Mouse (Mus musculus) cerebellum, postnatal 25 days (tissue): Measurements from ENCODE around the gene Gm10799.
"Not testable (repeated sequence)": the region's sequence is repeated elsewhere in the genome, so short reads cannot be mapped to it uniquely, and the experiment has no call there.

Source experiments
- DNase-seq, 2 experiments: peaks; one replicate each; pipeline ENCODE4 v3.0.0; 2021; ENCODE audit warnings: mixed read lengths in 2 of 2

Gm10799 gene

GRCm38 (mm10) chr2:104065526-104065925 lies 2.8 kb downstream of the Gm10799 start, which contains the start of gene Gm10912:
Gene Gm10912 (plus strand): TSS chr2:104065826.
- DNase-seq, result not testable (repeated sequence)

DNA sequence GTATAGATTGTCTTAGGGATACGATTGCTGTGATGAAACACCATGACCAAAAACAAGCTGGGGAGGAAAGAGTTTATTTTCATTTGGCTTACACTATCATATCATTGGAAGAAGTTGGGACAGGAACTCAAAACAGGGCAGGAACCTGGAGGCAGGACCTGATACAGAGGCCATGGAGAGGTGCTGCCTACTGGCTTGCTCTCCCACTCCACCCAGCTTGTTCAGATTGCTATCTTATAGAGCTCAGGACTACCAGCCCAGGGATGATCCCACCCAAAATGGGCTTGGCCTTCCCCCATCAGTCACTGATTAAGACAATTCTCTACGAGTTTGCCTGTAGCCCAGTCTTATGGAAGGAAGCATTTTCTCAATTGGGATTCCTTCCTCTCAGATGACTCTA lies 4.2 kb downstream of the Gm10799 start:
- DNase-seq, result no peak

- no peak for DNase-seq
Observed at GRCm38 (mm10) chr2:104062665-104063064, 5.7 kb downstream of the Gm10799 start.

DNA sequence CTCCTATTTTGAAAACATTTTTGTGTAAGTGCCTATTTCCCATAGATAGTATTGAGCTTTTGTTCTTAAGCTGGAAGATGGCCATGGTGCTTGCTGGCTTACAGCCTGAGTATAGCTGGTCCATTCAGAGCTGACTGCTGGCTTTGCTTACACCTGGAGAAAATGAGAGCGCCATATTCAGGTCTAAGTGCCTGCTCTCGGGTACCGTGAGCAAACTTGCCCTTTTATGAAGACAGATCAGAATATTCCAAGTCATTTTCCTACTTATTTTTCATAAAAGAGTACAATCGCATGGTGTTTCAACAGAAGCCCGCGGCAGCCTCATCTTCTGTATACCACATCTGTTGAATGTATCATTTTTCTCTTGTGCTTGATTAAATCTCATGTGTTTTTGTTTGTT lies 7.4 kb downstream of the Gm10799 start:
- DNase-seq, result no peak

- no peak for DNase-seq
Observed at GRCm38 (mm10) chr2:104059786-104060185, 8.6 kb downstream of the Gm10799 start.

DNA sequence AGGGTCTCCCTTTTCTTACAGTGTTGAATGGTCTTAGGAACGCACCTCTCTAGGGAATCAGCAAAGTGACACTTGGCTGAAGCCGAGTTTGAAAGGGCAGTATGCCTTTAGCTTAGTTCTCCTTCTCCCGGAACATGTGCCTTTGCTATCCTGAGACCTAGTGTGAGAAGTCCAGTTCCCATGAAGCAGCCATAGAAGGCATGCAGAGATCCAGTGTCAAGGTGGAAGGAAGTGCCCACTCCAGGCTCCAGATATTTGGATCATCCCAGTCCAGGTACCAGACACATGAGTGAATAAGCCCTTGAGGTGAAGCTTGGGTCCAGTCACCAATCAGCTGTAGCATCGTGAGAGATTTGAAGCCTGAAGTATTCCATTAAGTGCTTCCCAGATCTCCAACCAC lies 9.4 kb downstream of the Gm10799 start:
- no peak for DNase-seq

DNA sequence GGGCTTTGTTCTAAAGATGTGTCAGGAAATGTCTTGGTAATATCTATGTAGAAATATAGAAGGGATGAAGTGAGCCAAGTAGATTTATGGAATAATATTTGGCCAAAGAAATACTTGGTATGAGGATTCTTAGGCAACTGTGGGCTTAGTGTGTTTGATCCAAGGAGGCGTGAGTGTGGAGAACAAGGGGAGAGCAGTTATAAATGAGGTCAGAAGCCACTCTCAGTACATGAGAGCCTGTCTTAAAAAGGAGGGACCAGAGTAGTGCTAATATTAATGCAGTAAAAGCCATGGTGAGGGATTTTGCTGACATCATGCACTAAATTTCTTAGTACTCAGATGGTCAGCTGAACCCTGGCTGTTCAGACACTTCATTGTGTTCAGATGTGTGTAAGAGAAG lies 10.0 kb downstream of the Gm10799 start:
- DNase-seq, result no peak

DNA sequence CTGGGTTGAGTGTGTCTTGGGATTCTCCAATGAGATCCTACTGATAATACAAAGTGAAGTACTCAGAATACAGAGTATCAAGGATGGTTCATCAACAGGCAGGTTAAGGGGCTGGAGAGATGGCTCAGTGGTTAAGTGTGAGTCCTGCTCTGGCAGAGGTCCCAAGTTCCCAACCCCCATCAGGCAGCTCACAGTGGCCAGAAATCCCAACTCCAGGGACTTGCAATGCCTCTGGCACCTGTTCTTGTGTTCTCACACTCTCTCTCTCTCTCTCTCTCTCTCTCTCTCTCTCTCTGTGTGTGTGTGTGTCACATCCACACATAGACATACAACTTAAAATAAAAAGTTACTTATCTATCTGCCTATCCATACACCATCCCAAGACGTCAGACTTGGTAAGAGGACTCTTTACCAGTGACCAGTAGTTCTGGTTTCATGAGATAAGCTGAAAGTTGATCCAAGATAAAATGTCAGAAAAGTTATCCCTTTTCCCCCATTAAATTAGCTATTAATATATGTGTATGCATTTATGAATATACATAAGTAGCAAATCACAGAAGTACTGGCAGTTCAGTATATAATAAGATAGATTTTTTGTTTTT lies 23.8 kb downstream of the Gm10799 start:
- no peak for DNase-seq

- no peak for DNase-seq
Observed at GRCm38 (mm10) chr2:104043624-104044478, 24.5 kb downstream of the Gm10799 start.

GRCm38 (mm10) chr2:104042766-104043165 lies 25.6 kb downstream of the Gm10799 start:
- no peak for DNase-seq

- no peak for DNase-seq
Observed at GRCm38 (mm10) chr2:104041632-104042031, 26.7 kb downstream of the Gm10799 start.

DNA sequence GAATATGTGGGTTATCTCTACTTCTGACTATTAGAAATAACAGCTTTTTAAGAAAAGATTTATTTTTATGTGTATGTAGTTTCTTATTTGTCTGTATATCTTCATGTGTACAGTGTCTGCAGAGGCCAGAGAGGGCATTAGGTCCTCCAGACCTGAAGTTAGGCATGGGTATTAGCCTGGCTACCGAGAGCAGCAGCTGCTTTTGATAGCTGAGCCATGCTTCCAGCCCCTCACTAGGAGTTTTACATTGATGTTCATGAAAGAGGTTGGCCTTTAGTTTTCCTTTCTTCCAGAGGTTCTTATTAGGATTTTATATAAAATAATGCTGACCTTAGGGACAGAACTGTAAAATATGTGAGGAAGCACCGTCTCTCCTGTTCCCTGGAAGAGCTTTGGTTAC lies 30.1 kb downstream of the Gm10799 start:
- DNase-seq, result no peak

GRCm38 (mm10) chr2:104036316-104036715 lies 32.0 kb downstream of the Gm10799 start:
- DNase-seq, result no peak

DNA sequence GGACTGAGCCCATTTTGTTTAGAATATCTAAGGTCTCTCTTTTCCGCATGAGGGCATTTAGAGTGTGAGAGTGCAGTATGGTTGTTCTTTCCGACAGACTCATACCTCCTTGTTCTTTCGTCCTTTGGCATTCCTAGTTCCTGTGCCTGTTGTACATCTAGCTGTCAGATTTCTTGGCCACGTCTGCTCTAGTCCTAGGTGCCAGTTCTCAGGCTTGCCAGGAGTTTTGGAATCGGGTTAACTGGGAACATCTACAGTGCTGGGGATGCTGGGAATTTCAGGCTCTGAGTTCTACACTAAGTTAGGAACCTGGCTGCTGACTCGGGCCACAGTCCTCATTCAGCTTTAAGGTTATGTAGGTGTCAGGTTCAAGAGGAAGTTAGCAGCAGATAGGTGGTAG lies 32.8 kb downstream of the Gm10799 start:
- DNase-seq, result no peak

DNA sequence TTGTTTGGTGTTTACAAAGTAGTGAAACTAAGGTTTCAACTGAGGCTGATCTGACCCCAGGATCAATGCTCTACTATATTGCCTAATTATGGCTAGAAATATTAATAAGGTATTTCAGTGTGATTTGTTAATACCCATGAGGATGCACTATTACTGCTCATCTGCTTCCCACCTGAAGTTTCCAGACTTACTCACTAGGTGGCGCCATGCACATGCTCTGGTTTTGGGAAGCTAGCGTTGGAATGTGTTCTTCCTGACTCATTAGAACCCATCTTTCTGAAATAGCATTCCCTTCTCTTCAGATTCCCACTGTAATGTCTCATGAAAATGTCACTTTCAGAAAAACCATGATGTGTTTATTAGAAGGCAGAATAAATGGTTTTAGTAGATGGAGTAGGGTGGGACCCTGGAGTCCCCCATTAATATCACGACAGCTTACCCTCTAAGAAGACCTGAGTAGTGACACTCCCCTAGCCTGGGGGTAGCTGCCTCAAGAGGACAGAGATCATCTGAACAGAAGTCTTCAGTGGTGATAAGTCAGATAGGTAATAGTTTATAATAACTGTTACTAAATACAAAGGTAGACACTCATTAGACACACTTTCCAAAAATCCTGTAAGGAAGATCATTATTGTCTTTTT lies 33.4 kb downstream of the Gm10799 start:
- peak; percentile 71 to 80 for DNase-seq

DNA sequence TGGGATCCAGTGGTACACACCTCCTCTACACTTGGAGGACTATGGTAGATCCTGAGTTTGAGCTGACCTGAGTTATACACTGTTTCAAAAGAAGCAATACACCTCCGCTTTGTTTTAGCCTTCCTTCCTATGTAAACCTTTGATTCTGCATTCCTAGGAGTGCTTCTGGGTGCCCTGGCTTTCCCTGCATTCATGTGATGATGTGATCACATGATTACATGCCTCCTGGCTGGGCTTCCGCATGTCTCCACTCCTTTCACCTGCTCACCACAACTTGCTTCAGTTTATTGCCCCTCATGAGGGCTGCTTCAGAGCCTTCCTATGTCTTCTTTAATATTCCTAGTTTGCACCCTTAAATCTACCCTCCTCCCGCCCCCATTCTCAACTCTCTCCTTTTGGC lies 36.3 kb downstream of the Gm10799 start:
- DNase-seq, result no peak

DNA sequence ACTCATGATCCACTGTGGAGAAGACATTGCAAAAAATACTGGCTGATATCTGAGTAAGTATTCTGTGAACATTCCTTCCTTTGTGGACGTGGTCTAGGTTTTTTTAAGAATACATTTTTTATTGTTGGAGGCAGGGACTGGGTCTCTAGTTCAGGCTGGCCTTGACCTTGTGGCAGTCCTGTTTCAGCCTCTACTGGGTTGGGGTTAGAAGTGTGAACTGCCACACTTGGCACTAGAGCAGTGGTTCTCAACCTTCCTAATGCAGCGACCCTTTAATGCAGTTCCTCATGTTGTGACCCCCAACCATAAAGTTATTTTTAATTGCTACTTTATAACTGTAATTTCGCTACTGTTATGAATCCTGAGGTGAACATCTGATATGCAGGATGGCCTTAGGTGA lies 38.0 kb downstream of the Gm10799 start:
- DNase-seq, result no peak

DNA sequence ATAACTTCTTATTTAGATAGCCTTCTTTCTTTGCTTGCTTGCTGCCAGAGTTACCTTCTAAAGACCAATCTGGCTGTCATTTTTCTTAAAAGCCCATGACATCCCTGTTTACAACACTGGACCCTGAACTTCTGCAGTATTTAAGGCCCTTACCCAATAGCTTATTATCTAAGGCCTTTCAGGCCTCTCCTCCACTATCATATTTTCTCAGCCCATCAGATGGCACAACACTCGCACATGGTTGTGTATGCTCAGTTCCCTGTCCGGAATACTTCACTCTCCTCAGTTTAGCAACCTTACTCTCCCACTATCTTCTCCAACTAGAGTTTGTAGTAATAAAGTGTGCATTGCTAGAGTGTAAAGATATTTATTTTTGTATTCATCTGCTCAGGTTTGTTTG lies 39.3 kb downstream of the Gm10799 start:
- DNase-seq, result no peak

- no peak for DNase-seq
Observed at GRCm38 (mm10) chr2:104028139-104028723, 40.1 kb downstream of the Gm10799 start, which contains the start of gene 4931422A03Rik. Gene 4931422A03Rik (minus strand): TSS chr2:104028361.

DNA sequence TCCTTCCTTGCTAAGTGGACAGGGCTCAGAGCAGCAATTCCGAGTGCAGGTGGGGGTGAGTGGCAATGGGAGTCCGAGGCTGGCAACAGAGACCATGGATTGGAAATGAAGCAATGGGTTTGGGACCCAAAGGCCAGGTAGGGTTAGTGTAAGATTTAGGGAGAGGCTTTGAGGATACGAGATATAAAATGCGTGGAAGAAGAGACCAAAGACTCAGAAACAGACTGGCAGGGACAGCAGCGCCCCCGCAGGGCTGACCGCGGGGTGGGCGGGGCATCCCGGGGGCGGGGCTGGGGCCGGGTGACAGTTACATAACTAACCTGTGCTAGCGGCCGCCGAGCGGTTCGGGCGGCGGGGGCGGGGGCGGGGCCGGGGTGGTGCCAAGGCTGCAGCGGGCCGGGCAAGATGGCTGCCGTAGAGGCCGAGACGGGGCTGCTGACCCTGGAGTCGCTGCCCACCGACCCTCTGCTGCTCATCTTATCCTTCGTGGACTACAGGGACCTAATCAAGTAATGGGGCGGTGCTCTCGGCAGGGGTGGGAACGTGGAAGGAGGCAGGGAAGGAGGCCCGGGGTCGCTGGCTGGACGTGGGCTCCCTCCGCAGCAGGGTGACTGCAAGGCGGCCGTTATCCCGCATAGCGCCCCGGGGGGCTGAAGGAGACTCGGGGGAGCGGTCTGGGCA lies 40.8 kb downstream of the Gm10799 start, which contains the start of gene Fbxo3:
Gene Fbxo3 (plus strand): TSS at position 264 of the 681 bp plus-strand sequence.
- peak; percentile 95 to 96 for DNase-seq

DNA sequence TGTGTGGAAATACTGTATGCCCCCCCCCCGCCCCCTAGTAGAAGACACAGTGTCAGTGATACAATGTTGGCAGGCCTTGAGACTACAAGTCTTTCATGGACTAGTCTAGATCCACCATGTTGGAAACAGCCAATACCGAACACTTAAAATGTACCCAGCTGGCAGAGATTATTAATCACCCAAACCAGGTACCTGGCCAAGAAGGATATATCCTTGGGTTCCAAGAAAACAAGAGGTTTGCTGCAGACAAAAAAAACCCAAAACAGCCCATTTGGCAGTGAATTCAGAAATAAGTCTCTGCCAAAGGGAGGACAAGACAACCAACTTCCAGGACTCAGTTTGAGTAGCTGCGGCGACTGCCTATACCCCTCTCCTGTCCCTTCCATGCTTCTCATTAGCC lies 43.7 kb downstream of the Gm10799 start:
- no peak for DNase-seq

DNA sequence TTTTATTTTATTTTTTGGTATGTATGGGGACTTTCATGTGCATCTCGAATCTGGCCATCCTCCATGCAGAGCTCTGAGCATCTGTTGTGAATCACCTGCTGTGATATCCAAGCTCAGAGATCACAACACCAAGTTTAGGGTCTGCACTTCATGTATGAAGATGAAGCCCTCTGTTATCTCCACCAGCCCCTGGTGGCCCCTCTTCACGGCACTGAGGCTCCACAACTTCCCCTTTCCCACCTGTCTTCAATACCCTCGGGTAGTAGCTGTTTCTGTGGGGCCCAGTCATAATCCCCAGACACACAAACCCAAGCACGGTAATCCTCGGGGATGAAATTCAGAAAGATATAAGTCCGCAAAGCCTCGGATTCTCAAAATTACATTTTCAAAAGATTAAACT lies 45.3 kb downstream of the Gm10799 start:
- no peak for DNase-seq
